Mouse (Mus musculus): Measurements from ENCODE around the gene Slc29a1. TPM values are rescaled to one million over a fixed set of nuclear protein-coding genes. Genes with fewer than 3 reads are reported as not detected.

Slc29a1 gene
- 110 and 137 TPM in 2 replicates for polyA plus RNA-seq (2015; fragmentation: Nextera tagmentation; extraction: Ambion mirVana)

DNA sequence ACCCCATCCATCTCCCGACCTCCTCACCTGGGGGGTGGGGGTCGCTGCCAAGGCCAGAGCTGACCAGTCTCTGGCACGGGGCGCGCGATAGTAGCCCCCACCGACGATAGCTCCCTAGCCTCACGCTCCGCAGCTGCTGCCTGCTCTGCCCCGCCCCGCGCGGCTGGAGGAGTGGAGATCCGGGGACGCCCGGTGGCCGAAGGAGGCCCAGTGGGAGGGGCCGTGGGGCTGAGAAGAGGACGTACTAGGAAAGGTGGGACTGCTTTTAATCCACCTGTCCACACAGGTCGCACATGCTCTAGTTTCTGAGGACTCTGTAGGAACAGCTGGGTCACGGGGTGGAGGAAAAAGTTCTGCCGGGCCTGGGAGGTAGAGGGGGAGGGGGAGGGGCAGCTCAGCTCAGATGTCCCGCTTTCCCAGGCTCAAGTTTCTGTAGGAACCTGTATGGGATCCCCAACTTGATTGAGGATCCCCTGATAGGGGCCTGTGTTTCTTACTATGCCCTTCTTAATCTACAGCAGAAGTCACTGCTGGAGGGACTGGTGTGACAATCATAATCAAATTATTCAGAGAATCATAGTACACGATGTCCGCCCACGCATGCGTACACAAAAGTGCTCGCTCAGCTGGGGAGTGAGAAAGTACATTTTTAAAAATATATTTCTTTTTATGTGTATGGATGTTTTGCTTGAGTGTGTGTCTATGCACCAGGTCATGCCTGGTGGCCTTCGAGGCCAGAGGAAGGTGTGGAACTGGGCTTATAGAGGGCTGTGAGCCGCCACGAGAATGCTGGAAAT, at the start of gene Slc29a1:
TSS of gene Slc29a1 (minus strand) at position 161 of the 797 bp plus-strand sequence.
- Histone ChIP-seq H3K4me3 (ENCODE audit: low read length) (peak within 1 kb of the TSS; percentile 42), H3K36me3 (ENCODE audit: control insufficient read depth, insufficient read depth) (no peaks in the 10 kb centered on the region), H3K9ac (ENCODE audit: low read length) (peak within 1 kb of the TSS; percentile 72), H3K4me2 (ENCODE audit: low read depth, low read length) (peak within 1 kb of the TSS; percentile 81), H3K9me3 (replicated peaks; ENCODE audit: control insufficient read depth, low read length) (no peaks in the 10 kb centered on the region), H3K27ac (ENCODE audit: low read length) (no peak within 1 kb of the TSS), H3K4me1 (ENCODE audit: control insufficient read depth, insufficient read depth, low read length) (peaks cover 35% of the 10 kb centered on the region), H3K27me3 (ENCODE audit: control insufficient read depth, insufficient read depth, low read length) (no peaks in the 10 kb centered on the region; the same call in 1 of the 2 replicates)
- 20% methylated on average over 32 of the region's 32 CpGs for WGBS
- ATAC-seq (replicated peaks; ENCODE audit: extremely low read depth, insufficient read depth, low FRiP score): peak; percentile 21; the same call in 1 of the 2 replicates

DNA sequence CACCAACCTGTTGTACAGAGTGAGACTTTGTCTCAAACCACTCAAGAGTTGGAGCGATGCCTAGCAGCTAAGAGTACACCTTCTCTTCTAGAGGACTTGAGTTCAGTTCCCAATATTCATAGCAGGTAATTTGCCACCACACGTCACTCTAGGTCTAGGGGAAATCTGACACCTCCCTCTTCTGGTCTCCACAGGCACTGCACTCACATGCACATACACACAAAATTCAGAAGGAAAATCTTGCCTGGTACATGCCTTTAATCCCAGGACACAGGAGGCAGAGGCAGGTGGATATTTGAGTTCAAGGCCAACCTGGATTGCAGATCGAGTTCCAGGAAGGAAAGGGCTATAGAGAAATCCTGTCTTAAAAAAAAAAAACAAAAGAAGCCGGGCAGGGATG, 44.8 kb upstream of the Slc29a1 start:
- no peak for ATAC-seq (replicated peaks; ENCODE audit: extremely low read depth, insufficient read depth, low FRiP score)
- no peaks in the 10 kb centered on the region for H3K36me3 ChIP-seq (ENCODE audit: control insufficient read depth, insufficient read depth)
- no peak overlapping the region for H3K27ac ChIP-seq (ENCODE audit: low read length)
- 87% methylated on average over 4 of the region's 4 CpGs for WGBS
- H3K4me3 ChIP-seq (ENCODE audit: low read length): no peak overlapping the region
- H3K4me1 ChIP-seq (ENCODE audit: control insufficient read depth, insufficient read depth, low read length): peaks cover 2% of the 10 kb centered on the region; the same call in 1 of the 2 replicates
- H3K9me3 ChIP-seq (replicated peaks; ENCODE audit: control insufficient read depth, low read length): no peaks in the 10 kb centered on the region; the same call in 1 of the 2 replicates
- no peak overlapping the region for H3K4me2 ChIP-seq (ENCODE audit: low read depth, low read length)
- H3K27me3 ChIP-seq (ENCODE audit: control insufficient read depth, insufficient read depth, low read length): no peaks in the 10 kb centered on the region
- H3K9ac ChIP-seq (ENCODE audit: low read length): no peak overlapping the region

DNA sequence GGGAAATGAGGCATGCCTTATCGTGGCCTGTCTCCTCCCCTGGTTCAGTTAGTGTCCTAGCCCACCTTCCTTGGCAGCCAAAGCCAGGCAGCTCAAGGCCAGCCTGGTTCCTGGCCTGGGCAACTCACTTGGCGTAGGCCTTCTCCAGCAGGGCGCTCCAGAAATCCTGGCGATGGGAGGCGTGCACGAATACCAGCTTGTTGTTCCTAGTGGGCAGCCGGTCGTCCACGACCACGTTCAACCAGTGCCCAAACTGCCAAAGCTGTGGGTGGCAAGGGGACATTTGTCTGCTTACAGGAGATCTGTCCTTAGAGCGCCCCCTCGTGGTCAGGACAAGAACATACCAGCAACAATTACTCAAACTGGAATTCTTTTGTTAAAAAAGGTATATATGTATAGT, 43.3 kb upstream of the Slc29a1 start:
- Histone ChIP-seq H3K4me1 (ENCODE audit: control insufficient read depth, insufficient read depth, low read length) (peaks cover 2% of the 10 kb centered on the region; the same call in 1 of the 2 replicates), H3K36me3 (ENCODE audit: control insufficient read depth, insufficient read depth) (no peaks in the 10 kb centered on the region), H3K27me3 (ENCODE audit: control insufficient read depth, insufficient read depth, low read length) (no peaks in the 10 kb centered on the region), H3K9ac (ENCODE audit: low read length) (no peak overlapping the region), H3K4me2 (ENCODE audit: low read depth, low read length) (no peak overlapping the region), H3K4me3 (ENCODE audit: low read length) (no peak overlapping the region), H3K9me3 (replicated peaks; ENCODE audit: control insufficient read depth, low read length) (no peaks in the 10 kb centered on the region; the same call in 1 of the 2 replicates), H3K27ac (ENCODE audit: low read length) (no peak overlapping the region)
- no peak for ATAC-seq (replicated peaks; ENCODE audit: extremely low read depth, insufficient read depth, low FRiP score)
- WGBS: 24% methylated on average over 12 of the region's 12 CpGs

DNA sequence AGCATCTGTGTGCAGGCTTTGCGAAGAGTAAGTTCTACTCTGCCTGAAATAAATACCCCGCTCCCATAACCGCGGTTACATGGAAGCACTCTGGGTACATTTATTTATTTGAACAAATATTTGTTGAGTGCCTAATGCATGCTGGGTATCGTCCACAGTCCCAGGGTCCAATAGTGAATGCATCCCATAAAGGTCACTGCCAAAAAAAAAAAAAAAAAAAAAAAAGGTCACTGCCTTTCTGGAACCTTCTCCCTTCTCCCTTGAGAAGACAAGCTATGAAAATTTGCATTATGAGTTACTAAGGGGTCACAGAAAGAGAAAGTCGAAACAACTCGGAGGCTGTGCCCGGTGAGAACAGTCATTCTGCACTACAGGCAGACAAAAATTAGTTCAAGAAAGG, 42.6 kb upstream of the Slc29a1 start:
- Histone ChIP-seq H3K36me3 (ENCODE audit: control insufficient read depth, insufficient read depth) (no peaks in the 10 kb centered on the region), H3K9me3 (replicated peaks; ENCODE audit: control insufficient read depth, low read length) (no peaks in the 10 kb centered on the region; the same call in 1 of the 2 replicates), H3K4me2 (ENCODE audit: low read depth, low read length) (no peak overlapping the region), H3K9ac (ENCODE audit: low read length) (no peak overlapping the region), H3K27me3 (ENCODE audit: control insufficient read depth, insufficient read depth, low read length) (no peaks in the 10 kb centered on the region), H3K27ac (ENCODE audit: low read length) (no peak overlapping the region), H3K4me3 (ENCODE audit: low read length) (no peak overlapping the region), H3K4me1 (ENCODE audit: control insufficient read depth, insufficient read depth, low read length) (peaks cover 2% of the 10 kb centered on the region; the same call in 1 of the 2 replicates)
- 88% methylated on average over 8 of the region's 8 CpGs for WGBS
- no peak for ATAC-seq (replicated peaks; ENCODE audit: extremely low read depth, insufficient read depth, low FRiP score)

DNA sequence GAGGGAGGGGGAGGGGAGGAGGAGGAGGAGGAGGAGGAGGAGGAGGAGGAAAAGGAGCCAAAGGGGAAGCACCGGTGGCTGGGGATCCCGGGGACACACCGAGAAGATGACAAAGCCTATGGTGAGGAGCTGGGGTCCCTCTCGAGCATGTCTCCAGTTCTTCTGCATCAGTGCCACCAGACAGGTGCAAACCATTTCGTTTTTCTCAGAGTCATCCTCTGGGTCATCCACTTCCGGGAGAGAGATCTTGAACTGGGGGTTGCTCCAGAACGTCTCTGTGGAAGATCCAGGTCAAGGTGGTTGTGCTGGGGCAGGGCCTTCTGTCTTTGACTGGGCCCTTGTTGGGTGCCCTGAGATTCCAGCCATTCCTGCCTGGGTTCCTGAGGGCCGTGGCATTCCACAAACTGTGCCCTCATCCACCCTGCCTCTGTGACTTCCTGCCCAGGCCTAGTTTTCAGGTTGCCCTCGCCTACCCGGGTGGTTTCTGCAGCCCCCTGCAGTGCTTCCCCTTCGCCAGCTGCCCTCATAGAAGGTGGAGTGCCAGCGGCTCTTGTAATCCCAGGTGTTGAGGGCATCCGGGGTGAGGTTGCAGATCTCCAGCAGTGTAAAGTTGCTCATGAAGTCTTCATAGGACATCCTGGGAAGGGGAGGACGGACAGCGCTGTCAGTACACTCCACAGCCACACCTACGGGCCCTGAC, 39.3 kb upstream of the Slc29a1 start:
- no peak overlapping the region for H3K4me3 ChIP-seq (ENCODE audit: low read length)
- no peaks in the 10 kb centered on the region for H3K27me3 ChIP-seq (ENCODE audit: control insufficient read depth, insufficient read depth, low read length)
- no peaks in the 10 kb centered on the region for H3K36me3 ChIP-seq (ENCODE audit: control insufficient read depth, insufficient read depth)
- ATAC-seq (replicated peaks; ENCODE audit: extremely low read depth, insufficient read depth, low FRiP score): no peak
- H3K4me2 ChIP-seq (ENCODE audit: low read depth, low read length): no peak overlapping the region
- no peaks in the 10 kb centered on the region for H3K9me3 ChIP-seq (replicated peaks; ENCODE audit: control insufficient read depth, low read length)
- H3K9ac ChIP-seq (ENCODE audit: low read length): no peak overlapping the region
- H3K27ac ChIP-seq (ENCODE audit: low read length): no peak overlapping the region
- 68% methylated on average over 16 of the region's 16 CpGs for WGBS
- peaks cover 2% of the 10 kb centered on the region; the same call in 1 of the 2 replicates for H3K4me1 ChIP-seq (ENCODE audit: control insufficient read depth, insufficient read depth, low read length)

DNA sequence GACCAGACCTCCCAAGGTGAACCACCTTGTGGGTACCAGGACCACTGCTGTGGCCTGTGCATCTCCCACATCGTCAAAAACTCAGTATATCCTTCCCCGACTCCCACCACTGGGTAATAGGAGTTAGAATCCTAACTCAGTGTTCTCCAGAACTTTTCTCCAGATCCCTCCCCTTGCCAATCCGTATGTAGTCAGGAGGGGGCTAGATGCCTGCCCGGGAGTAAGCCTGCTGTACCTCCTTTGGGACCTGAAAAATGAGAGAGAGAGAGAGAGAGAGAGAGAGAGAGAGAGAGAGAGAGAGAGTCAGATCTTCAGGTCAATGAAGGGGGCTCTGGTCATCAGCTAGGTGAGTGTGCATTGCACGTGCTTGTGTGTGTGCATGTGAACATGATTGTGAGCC, 34.6 kb upstream of the Slc29a1 start:
- no peak for ATAC-seq (replicated peaks; ENCODE audit: extremely low read depth, insufficient read depth, low FRiP score)
- peaks cover 10% of the 10 kb centered on the region for H3K4me1 ChIP-seq (ENCODE audit: control insufficient read depth, insufficient read depth, low read length)
- no peak overlapping the region for H3K27ac ChIP-seq (ENCODE audit: low read length)
- H3K4me2 ChIP-seq (ENCODE audit: low read depth, low read length): no peak overlapping the region
- 79% methylated on average over 5 of the region's 5 CpGs for WGBS
- H3K27me3 ChIP-seq (ENCODE audit: control insufficient read depth, insufficient read depth, low read length): no peaks in the 10 kb centered on the region
- H3K9ac ChIP-seq (ENCODE audit: low read length): no peak overlapping the region
- no peaks in the 10 kb centered on the region for H3K9me3 ChIP-seq (replicated peaks; ENCODE audit: control insufficient read depth, low read length)
- H3K4me3 ChIP-seq (ENCODE audit: low read length): no peak overlapping the region
- H3K36me3 ChIP-seq (ENCODE audit: control insufficient read depth, insufficient read depth): no peaks in the 10 kb centered on the region

DNA sequence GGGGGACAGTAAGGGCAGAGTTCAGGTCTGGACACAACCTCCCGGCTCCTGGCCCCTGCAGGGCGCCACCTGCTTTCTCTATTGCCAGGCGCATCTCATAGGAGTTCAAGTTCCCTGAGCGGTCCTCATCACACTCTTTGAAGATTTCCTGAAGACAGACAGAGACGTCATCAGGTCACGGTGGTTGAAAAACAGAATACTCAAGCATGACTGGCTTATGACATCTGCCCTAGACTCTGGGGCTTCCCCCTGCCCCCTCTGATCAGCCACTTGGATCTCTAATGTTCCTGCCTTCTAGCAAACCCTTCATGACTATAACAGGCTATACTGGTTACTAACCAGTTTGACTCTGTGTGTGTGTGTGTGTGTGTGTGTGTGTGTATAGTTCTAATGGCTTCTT, 32.5 kb upstream of the Slc29a1 start:
- no peaks in the 10 kb centered on the region for H3K9me3 ChIP-seq (replicated peaks; ENCODE audit: control insufficient read depth, low read length)
- no peaks in the 10 kb centered on the region for H3K27me3 ChIP-seq (ENCODE audit: control insufficient read depth, insufficient read depth, low read length)
- no peak overlapping the region for H3K4me2 ChIP-seq (ENCODE audit: low read depth, low read length)
- peaks cover 13% of the 10 kb centered on the region for H3K4me1 ChIP-seq (ENCODE audit: control insufficient read depth, insufficient read depth, low read length)
- ATAC-seq (replicated peaks; ENCODE audit: extremely low read depth, insufficient read depth, low FRiP score): no peak
- H3K4me3 ChIP-seq (ENCODE audit: low read length): no peak overlapping the region
- WGBS: 73% methylated on average over 6 of the region's 6 CpGs
- no peak overlapping the region for H3K27ac ChIP-seq (ENCODE audit: low read length)
- no peak overlapping the region for H3K9ac ChIP-seq (ENCODE audit: low read length)
- no peaks in the 10 kb centered on the region for H3K36me3 ChIP-seq (ENCODE audit: control insufficient read depth, insufficient read depth)

DNA sequence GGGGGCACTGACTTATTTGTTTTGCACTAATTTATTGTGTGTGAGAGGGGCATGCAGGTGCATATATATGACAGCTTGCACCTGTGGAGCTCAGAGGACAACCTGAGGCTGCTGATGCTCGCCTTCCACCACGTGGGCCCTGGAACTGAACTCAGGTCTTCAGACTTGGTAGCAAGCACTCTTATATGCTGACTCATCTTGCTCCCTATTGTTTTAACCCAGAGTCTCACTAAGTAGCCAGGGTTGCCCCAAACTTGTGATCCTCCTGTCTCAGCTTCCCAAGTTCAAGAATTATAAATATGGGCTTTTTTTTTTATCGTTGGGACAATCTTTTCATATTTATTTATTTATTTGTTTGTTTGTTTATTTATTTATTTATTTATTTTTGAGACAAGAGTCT, 31.6 kb upstream of the Slc29a1 start:
- H3K27me3 ChIP-seq (ENCODE audit: control insufficient read depth, insufficient read depth, low read length): no peaks in the 10 kb centered on the region
- H3K4me2 ChIP-seq (ENCODE audit: low read depth, low read length): peak overlapping the region; percentile 82; the same call in 1 of the 2 replicates
- H3K36me3 ChIP-seq (ENCODE audit: control insufficient read depth, insufficient read depth): no peaks in the 10 kb centered on the region
- no peak overlapping the region for H3K4me3 ChIP-seq (ENCODE audit: low read length)
- no peak overlapping the region for H3K9ac ChIP-seq (ENCODE audit: low read length)
- H3K9me3 ChIP-seq (replicated peaks; ENCODE audit: control insufficient read depth, low read length): no peaks in the 10 kb centered on the region
- ATAC-seq (replicated peaks; ENCODE audit: extremely low read depth, insufficient read depth, low FRiP score): no peak
- peaks cover 16% of the 10 kb centered on the region for H3K4me1 ChIP-seq (ENCODE audit: control insufficient read depth, insufficient read depth, low read length)
- WGBS: 54% methylated on average over 3 of the region's 3 CpGs
- no peak overlapping the region for H3K27ac ChIP-seq (ENCODE audit: low read length)

Data from heart, embryonic 16.5 days (tissue).